Mouse (Mus musculus) lung, adult 2 months (tissue): Measurements from ENCODE around the gene Arntl2.

Experiments
- CTCF ChIP-seq: fragments of 200-500 bp; IDR thresholded peaks from 2 replicates; pipeline ENCODE4 v1.5.1; 2011; ENCODE audit warnings: mild to moderate bottlenecking, low read length, control low read depth; ENCODE audit not compliant: insufficient read depth
- POLR2A ChIP-seq: fragments of 200-500 bp; IDR thresholded peaks from 2 replicates; pipeline ENCODE4 v1.6.1; 2011; ENCODE audit warnings: low read depth, mild to moderate bottlenecking, control low read depth, low read length, borderline replicate concordance; ENCODE audit errors: extremely low read depth

GRCm38 (mm10) chr6:146844867-146845266 lies 49.0 kb downstream of the Arntl2 start:
- TF ChIP-seq POLR2A (no peak), CTCF (no peak)
